Mouse (Mus musculus) left cerebral cortex, adult 8-10 months (tissue): ENCODE measurements at regions not wholly inside any gene's neighbourhood (a gene's known extent, or its start where the extent isn't known, plus 50 kb on each side); places are given as distances from the start of the nearest gene placed in this dataset.

Experiments used
- DNase-seq, 2 experiments: peaks; one replicate each; pipeline ENCODE4 v3.0.0; 2022; ENCODE audit warnings: low spot score in 2 of 2

DNA sequence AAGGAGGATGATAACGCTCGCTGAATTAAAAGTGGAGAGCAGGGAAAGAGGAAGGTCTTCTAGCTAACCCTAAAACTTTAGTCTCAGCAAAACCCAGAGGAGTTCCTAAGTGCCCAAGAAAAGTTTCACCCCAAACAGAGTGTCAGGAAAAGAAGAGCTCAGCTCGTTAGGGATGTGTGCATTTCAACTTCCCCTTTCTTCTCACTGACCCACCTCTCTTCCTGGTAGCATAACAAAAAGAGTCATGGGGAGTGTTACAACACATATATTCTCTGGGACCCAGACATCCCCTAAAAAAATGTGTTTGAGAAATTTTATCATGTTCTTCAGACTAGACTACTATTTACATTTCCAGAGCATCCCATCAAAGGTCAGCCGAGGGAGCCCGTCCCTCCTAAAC is 432.6 kb downstream of the Mctp2 start:
- no peak for DNase-seq

DNA sequence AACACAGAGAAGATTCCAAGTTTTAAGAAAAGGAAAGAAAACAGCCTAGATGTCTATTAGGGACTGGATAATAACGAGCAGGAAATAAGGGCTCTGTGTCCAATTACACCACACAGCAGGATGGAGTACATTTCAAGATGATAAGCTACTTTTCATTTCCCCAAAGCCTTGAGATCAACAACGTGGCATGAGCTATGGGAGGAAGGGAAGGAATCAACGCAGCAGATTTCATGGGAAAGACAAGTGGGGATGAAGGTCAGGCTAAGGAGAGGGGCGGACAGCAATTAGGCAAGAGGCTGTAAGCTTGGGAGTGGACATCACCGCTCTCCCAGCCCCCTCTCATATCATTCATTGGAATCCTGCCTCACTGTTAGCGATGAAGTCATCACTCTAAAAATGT is 433.5 kb downstream of the Mctp2 start:
- no peak for DNase-seq

DNA sequence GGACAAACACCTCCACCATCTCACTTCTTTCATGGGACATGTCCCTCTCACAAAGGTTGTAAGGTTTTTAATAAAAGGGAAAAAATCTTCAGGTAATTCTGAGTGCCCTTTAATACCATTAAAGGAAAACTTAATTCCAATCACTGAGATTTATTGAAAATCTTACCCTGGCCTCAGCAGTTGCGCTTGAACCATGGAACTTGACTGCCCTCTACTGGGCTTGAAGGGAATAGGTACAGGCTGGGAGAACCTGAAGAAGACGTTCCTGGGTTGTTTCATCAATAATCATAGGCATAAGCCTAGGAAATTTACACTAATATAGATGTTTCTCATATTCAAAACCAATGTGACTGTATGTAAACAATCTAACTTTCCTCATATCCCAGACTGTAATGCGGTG is 439.3 kb downstream of the Mctp2 start:
- DNase-seq: peak; percentile 3 to 8

DNA sequence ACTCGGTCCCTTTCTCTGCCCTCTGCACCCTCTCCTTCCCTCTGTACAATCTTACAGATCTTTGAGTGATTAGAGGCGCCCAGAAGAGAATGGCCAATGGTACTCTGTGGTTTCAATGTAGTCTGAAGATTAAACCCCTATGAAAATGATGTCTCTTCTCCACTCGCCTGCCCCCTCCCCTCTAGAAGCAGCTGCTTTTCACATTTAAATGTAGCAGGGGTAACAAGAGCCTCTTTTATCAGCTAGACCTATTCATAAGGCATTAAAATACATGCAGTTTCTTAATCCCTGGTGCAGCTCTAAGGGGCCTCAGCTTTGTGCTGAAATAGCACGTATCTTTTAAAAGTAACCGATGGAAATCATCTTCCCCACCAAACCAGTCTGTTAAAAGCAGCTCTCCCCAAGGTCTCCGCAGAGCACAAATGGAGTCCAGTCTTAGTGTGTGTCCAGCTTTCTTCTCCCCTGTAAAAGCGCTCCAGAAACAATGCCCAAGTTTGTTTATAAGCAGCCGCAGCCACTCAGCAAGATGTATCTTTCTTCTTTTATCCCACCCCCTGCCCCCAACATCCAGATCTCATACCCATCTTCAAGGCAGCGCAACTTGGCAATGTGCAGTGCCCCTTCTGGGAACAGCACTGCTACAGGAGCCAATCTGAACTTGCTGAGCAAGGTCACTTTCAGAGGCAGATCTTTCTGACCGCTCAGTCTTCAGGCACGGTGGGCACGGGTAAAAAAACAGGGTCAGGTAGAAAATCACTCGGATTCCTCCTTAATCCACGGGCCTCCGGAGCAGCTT is 440.8 kb downstream of the Mctp2 start:
- no peak for DNase-seq

DNA sequence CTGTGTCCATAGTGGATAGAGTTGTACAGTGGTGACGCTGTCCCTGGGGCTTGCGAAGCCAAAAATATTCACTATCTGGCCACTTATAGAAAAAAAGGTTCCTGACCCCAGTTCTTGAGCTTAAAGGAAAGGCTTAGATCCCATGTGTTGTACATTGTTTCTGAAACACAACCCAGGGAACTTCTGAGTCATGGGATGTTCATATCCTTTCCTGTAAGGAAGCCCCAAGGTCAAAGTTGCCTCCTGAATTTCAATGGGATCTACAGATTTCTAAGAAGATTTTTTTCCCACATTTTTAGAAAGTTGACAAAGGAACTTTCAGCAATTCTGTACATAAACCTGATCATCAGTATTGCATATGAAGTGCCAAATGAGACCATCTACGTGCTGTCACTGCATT is 453.5 kb downstream of the Mctp2 start:
- no peak for DNase-seq

DNA sequence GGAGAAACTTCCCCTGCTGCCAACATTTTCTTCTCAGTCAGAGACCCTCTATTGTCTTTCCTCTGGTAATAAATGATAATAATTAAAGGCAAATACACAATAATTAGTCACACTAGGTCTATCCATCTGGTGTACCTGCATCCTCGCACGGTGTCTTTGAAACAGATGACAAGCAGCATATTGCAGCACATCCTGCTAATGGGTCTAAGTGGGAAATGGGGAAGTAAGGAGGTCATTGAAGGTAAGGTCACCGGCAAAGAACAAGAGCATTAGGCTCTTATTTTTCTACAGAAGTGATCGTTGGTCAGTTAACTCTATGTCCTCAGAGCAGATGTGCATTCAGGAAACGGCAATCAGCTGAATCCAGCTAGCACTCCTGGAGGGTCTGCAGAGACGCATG is 457.2 kb downstream of the Mctp2 start:
- no peak for DNase-seq

DNA sequence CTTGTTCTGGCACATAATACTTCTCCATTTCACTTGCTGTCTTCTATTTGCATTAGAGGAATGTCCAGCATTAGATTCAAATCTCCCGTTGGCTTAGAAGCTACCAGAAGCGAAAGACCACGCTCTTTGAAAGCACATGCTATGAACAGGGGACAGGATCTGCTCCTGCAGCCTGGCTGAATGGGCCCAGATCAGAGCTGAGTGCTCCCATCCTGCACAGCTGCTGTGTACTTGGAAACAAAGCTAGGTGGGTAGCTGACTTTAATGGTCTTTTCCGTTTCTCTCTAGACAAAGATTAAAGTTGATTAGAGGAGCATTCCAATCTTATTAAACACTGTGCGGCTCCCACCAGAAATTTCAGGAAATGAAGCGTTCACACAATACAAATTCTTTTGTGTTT is 468.6 kb downstream of the Mctp2 start:
- no peak for DNase-seq

DNA sequence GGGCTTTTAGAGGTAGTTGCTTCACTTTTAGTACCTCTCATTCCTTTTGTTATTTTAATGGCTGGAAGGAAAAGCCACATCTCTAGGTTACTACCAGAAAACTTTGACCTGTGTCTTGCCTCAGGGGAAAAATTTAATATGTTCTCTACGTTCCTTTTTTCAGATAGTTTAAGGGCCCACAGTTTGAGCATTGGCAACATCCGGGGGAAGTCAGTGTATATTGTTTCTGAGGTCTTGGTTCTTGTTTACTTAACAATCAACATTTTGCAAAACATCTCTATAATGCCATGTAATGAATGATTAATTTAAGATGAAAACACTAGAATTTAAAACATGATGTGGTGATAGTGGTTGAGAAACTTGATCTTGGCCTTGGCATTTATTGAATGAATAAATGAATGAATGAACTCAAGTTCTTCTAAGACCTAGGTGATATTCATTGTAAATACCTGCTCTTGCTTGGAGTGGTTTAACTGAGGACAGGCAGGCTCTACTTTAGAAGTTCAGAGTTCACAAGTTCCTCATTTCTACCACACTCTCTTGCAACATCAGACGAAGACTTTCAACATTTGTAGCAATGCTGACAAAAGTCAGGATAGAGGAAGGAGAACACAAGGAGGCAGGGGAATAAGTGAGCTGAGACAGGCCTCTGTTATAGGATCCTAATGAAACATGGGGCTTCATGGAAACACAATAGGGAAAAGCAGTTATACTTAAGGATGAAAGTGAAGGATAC is 474.4 kb downstream of the Mctp2 start:
- DNase-seq: no peak

DNA sequence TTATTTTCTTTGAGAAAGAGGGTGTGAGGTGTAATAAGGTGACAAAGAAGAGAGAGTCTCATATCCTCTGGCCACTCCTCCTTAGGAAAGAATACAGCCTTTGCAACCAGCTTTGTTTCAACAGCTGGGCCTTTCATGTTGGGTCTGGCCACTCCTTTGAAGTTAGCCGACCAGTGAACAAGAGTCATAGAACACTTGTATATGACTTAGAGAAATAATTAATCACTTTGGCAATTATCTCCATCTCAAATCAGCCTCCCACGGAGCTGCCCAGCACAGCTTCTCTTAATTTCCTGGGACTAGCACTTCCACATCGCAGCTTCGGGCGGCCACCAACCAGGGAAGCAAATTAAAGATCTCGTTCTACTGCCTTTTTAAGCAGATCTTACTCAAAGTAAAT is 476.8 kb downstream of the Mctp2 start:
- DNase-seq: no peak

DNA sequence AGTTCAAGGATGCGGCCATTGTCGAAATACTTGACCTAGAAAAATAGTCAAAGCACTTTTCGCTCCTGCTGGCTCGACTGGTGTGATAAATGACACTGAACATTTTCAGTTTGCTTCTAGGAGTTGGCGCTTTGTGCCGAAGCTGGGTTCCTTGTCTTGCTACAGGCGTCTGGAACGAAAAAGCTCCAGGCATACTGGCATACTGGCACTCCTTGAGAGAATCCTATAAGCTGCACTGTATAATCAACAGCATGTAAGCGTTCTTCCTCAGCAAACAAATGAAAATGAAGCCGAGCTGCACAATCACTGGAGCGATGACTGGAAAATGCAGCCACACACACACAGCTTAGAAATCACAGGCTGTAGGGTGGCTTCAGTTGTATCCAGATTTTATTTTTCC is 464.9 kb upstream of the Gm10295 start:
- DNase-seq: peak in 1 of 2 experiments; percentile 3

DNA sequence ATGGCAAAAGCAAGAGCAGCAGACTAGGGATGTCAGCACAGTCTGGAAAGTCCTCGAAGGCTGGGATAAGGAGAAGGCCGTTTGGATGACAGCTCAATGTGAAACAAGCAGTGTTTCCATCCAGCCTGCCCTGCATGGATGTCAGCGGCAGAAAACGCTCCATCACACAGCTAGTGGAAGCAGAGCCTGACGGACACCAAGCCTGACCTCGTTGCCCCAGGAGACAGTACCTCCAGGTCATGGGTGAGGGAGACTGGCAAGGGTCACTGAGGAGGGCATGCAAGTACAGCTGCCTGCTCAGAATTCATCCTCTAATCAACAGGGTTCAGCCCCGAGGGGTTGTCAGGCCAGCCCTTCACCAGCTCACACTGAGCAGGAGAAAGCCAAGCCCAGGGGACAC is 442.9 kb upstream of the Gm10295 start:
- DNase-seq: no peak

DNA sequence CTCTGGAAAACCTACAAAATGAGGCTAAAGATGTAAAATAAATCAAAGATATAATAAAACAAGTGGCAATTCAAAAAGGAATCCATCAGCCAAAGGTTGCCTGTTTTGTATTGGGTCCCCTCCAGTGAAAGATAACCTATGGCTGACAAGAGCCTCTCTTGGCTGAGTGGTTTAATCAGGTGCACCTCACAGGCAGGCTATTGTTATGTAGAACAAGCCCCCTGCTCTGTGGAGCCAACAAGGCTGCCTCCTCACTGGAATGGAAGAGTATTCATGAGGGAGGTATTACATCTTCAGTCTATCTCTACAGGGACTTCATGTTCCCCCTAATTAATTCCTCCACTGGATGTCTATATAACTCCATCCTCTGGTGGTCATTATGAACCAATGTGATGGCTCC is 437.1 kb upstream of the Gm10295 start:
- no peak for DNase-seq

DNA sequence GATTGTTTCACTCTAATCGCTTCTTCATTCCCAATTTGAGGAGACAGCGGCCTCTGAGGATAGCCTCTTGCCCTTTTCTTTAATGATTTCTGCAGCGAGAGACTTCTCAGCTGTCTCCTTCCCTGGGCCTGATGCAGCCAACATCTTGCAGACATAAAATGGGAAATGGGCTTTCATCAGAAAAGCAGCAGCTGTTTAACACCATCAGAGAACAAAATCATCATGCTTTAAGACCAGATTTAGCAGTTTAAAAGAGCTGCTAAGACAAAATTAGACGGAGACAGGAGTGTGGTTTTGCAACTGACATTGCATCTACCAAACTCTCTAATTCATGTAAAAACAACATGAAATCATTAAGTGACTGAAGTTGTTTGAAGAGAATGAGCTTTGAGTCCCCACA is 431.2 kb upstream of the Gm10295 start:
- no peak for DNase-seq

DNA sequence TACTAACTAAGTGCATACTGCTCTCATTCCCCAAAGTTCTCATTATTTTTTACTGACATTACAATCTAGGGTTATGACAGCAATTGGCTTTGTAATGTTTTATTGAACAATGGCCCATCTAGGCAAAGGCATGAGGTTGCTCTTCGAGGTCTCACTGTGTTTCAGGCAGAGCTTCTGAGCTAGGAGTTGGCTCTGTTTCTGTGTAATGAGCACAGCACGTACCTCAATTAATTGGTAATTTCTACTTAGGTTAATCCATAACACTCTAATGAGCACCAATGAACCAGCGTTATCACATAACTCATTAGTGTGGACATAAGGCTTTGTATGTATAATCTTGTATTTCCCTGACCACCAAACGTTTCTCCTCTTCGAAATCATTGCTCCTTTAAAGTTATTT is 398.6 kb upstream of the Gm10295 start:
- no peak for DNase-seq

DNA sequence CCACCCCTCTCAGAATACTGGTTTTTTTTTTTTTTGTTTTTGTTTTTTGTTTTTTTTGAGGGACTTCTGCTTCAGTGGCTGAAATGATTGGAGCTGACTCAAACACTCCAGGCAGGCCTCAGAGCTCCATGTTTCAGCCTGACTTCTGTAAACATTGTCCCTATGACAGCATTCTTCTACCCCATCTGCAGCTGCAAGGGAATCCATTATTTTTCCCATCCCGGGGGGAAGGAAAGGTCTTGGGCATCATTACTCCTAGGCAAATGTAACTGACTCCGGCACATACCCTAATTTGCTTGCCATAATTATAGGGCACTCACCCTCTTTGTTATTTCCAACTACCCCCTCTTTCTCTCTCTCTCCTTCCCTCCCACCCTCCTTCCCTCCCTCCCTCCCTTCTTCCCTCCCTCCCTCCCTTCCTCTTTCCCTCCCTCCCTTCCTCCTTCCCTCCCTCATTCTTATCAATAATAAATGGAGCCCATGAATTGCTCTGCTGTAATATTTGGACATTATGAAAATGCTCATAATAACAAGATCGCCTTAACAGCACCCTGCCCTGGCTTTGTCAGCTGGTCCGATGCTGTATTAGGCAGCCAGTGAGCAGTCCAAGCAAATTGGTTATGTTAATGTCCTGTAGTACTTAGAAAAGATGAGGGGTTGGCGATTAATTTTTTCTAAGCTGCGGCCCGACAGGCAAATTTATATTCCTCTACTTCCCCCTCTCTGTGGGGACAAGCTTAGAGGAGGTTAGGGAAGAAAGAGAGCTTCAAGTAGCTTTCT is 395.0 kb upstream of the Gm10295 start:
- DNase-seq: no peak

DNA sequence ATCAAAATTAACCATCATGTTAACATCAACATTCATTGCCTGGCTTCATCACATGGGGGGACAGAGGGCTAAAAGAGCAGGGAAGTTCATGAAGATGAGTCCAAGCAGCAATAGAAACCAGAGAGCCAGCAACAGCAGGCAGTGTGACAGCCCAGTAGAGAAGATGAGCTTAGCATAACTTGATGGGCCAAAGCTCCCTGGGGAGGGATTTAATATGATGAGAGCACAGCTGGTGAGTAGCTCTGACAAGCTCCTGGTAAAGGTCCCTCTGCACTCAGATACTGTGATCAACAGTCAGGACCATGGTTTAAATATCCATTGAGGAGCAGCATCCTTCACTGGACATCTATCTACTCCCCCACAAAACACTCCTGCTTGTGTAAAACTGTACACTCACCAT is 377.2 kb upstream of the Gm10295 start:
- DNase-seq: no peak

DNA sequence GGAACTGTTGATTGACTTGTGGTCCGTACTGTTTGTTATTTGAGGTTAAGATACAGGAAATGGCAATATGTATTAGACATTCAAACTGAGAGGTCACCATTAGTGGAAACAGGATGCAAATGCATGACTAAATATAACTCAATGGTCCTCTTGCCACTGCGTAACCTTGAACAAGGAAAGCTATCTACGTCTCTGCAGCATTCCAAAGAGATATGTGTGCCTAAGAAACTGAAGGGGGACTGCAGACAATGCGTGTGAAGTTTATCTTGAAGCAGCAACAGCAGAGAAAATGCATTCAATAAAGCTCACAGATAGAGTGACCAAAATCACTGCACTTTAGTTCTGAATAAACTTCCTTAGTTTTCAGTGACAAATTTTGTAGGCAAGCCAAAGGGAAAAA is 356.9 kb upstream of the Gm10295 start:
- no peak for DNase-seq

DNA sequence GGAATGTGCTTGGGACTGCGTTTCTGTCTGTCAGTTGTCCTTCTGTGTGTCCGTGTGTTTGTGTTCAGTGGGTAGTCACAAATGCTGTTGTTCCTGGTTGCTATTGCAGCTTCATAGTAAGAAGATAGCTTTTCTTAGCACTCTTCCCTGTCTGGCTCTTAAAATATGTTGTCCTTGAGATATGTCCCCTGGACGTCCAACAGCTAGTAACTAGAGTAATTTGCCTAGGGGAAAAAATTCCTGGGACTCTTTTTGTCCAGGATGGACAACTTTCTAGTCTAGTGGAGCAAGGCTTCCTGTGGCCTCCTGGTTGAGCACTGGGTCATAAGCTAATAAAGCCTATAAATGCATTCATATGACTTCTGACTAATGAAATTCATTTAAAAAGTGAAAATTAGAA is 354.9 kb upstream of the Gm10295 start:
- DNase-seq: no peak

DNA sequence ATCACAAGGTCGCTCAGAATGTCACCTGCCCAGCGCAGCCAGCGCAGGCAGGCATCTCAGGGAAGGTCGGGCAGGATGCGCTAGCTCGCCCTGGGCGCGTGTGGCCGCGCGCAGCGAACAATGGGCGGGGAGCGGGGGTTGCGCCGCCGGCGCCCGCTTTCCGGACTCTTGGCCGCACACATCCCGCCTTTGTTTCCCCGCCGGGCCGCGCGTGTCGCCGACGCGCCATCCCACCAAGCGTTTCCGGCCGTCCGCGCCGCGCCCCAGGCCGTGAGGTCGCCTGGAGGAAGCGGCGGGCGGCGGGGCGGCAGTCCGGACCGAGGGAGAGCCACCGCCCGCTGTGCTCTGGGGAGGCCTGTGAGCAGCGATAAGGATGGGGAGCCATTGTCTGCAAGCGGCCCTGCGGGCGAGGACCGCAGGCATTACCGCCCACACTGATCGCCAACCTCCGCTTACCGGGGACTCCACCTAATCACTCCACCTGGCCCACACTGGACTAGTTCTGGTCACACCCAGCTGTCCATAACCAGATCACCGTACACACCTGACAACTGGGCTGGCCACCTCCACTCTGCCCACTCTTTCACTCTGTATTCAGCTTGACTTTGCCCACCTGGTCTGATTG is 354.3 kb upstream of the Gm10295 start:
- peak; percentile 6 for DNase-seq

DNA sequence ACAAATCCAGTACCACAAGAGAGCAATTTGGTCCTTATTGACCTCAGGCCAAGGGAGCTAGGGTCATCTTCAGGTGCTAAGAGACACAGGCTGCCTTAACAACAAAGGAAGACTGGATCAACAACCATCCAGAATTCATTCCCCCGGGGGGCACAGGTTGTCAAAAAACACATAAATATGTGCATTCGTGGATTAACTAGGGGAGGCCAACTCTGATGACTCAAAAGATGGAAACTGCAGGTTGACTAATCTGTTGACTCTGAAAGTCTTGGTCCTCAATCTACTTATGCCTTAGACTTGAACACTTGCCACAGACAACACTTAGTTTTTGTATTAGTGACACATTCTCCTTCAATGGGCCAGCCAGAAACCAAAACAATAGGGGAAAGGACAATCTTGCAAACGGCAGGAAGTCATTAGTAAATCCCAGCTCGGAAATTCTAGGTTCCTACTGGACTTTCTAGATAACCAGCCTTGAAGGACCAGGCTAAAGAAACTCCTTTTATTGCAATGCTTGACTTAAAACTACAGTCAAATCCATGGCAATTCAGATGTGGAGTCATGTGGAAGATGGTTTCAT is 353.5 kb upstream of the Gm10295 start:
- DNase-seq: no peak
